14 mouse cellular contexts compared by ENCODE assay signal in genomic region chrX:49009746-49010145, GRCm38 (mm10).
"Had no signal": no experiment of that assay in that cellular context is flagged by ENCODE, and none has a peak within 500 bp of the region (broad histone marks: within the 10 kb centered on the region; RNA-seq: fewer than 3 reads in every experiment).

No protein-coding gene starts in this region.

- DNase-seq: kidney, postnatal 10 days; kidney, postnatal 4 days; lung, embryonic 14.5 days; lung, postnatal 10 days; lung, postnatal 4 days; midbrain, embryonic 14.5 days; thymus, adult 18-20 months; thymus, postnatal 14 days had no signal

- H3K27me3 ChIP-seq: liver, embryonic 15.5 days had no signal

- H3K9ac ChIP-seq: liver, embryonic 15.5 days; lung, embryonic 14.5 days had no signal

- H3K36me3 ChIP-seq: limb, embryonic 10.5 days; liver, embryonic 15.5 days; midbrain, embryonic 10.5 days had no signal

- H3K4me3 ChIP-seq: layer of hippocampus, adult 2 months; limb, embryonic 10.5 days; liver, embryonic 15.5 days; midbrain, embryonic 10.5 days; myocyte had no signal

- H3K4me1 ChIP-seq: limb, embryonic 10.5 days; liver, embryonic 15.5 days; midbrain, embryonic 10.5 days had no signal

- H3K9me3 ChIP-seq: limb, embryonic 10.5 days; liver, embryonic 15.5 days; midbrain, embryonic 10.5 days had no signal

- H3K27ac ChIP-seq: layer of hippocampus, adult 2 months; limb, embryonic 10.5 days; liver, embryonic 15.5 days; midbrain, embryonic 10.5 days had no signal

- H3K4me2 ChIP-seq: liver, embryonic 11.5 days; liver, embryonic 15.5 days; lung, embryonic 14.5 days had no signal
